Mouse (Mus musculus): ENCODE measurements around the gene Gpr62.
A peak's percentile ranks its signal among the peaks of the same experiment; 100 is the strongest.
"Not testable (repeated sequence)": the region's sequence is repeated elsewhere in the genome, so short reads cannot be mapped to it uniquely, and the experiment has no call there.

Gpr62 gene

GRCm38 (mm10) chr9:106465571-106466200 lies at the start of gene Gpr62:
Gpr62 (minus strand) TSS chr9:106465938.
- no peak for DNase-seq (ENCODE audit: low spot score in 2 of 2)

GRCm38 (mm10) chr9:106514273-106514672 lies 48.5 kb upstream of the Gpr62 start, which contains the start of gene Iqcf5:
Iqcf5 (plus strand) TSS chr9:106514573.
- no peak for DNase-seq (ENCODE audit: low spot score in 2 of 2)

GRCm38 (mm10) chr9:106513566-106513965 lies 47.8 kb upstream of the Gpr62 start:
- no peak for DNase-seq (ENCODE audit: low spot score in 2 of 2)

- DNase-seq (ENCODE audit: low spot score in 2 of 2), result no peak
These were observed 47.2 kb upstream of the Gpr62 start for GRCm38 (mm10) chr9:106512729-106513450.

- no peak for DNase-seq (ENCODE audit: low spot score in 2 of 2)
These were observed 43.6 kb upstream of the Gpr62 start for GRCm38 (mm10) chr9:106509356-106509755.

GRCm38 (mm10) chr9:106504246-106504645 lies 38.5 kb upstream of the Gpr62 start:
- DNase-seq (ENCODE audit: low spot score in 2 of 2), result no peak

GRCm38 (mm10) chr9:106501846-106502245 lies 36.1 kb upstream of the Gpr62 start:
- DNase-seq (ENCODE audit: low spot score in 2 of 2), result no peak

GRCm38 (mm10) chr9:106499667-106500066 lies 33.9 kb upstream of the Gpr62 start, which contains the start of gene Iqcf1:
Iqcf1 (plus strand) TSS chr9:106499967.
- DNase-seq (ENCODE audit: low spot score in 2 of 2), result no peak

GRCm38 (mm10) chr9:106487602-106488001 lies 21.9 kb upstream of the Gpr62 start:
- DNase-seq (ENCODE audit: low spot score in 2 of 2), result not testable (repeated sequence)

GRCm38 (mm10) chr9:106485076-106485475 lies 19.3 kb upstream of the Gpr62 start:
- DNase-seq (ENCODE audit: low spot score in 2 of 2), result no peak

GRCm38 (mm10) chr9:106483606-106484005 lies 17.9 kb upstream of the Gpr62 start:
- DNase-seq (ENCODE audit: low spot score in 2 of 2), result no peak

GRCm38 (mm10) chr9:106483136-106483535 lies 17.4 kb upstream of the Gpr62 start:
- DNase-seq (ENCODE audit: low spot score in 2 of 2), result no peak

GRCm38 (mm10) chr9:106482578-106483115 lies 16.9 kb upstream of the Gpr62 start:
- DNase-seq (ENCODE audit: low spot score in 2 of 2), result no peak

- no peak for DNase-seq (ENCODE audit: low spot score in 2 of 2)
These were observed 15.9 kb upstream of the Gpr62 start for GRCm38 (mm10) chr9:106481676-106482075.

GRCm38 (mm10) chr9:106481075-106481474 lies 15.3 kb upstream of the Gpr62 start:
- DNase-seq (ENCODE audit: low spot score in 2 of 2), result no peak

GRCm38 (mm10) chr9:106480541-106480940 lies 14.8 kb upstream of the Gpr62 start:
- DNase-seq (ENCODE audit: low spot score in 2 of 2), result no peak

GRCm38 (mm10) chr9:106478101-106478500 lies 12.4 kb upstream of the Gpr62 start:
- DNase-seq (ENCODE audit: low spot score in 2 of 2), result no peak

GRCm38 (mm10) chr9:106477649-106478048 lies 11.9 kb upstream of the Gpr62 start:
- DNase-seq (ENCODE audit: low spot score in 2 of 2), result no peak

GRCm38 (mm10) chr9:106476924-106477484 lies 11.3 kb upstream of the Gpr62 start, which contains the start of gene Parp3:
Parp3 (minus strand) TSS chr9:106476949.
- peak; percentile 99 to 100 for DNase-seq (ENCODE audit: low spot score in 2 of 2)

GRCm38 (mm10) chr9:106476002-106476923 lies 10.5 kb upstream of the Gpr62 start:
- DNase-seq (ENCODE audit: low spot score in 2 of 2), result peak in 1 of 2 experiments; percentile 1

- DNase-seq (ENCODE audit: low spot score in 2 of 2), result peak in 1 of 2 experiments; percentile 0
These were observed 9.9 kb upstream of the Gpr62 start, which contains the start of gene Rrp9 for GRCm38 (mm10) chr9:106475663-106476001. Rrp9 (plus strand) TSS chr9:106475963.
